Mouse (Mus musculus) embryonic facial prominence, embryonic 13.5 days (tissue): Measurements from ENCODE around the gene Pogz. TPM values are rescaled to one million over a fixed set of nuclear protein-coding genes. Genes with fewer than 3 reads are reported as not detected.

Experiments
- ATAC-seq: fragments of 200-750 bp; cut with Nextera tagmentation; 2 replicates; pipeline ENCODE4 v1.8.0; 2017; ENCODE audit warnings: low read depth; ENCODE audit not compliant: insufficient number of reproducible peaks, insufficient read depth, low FRiP score, low TSS enrichment
- H3K27ac ChIP-seq: fragments of 300-500 bp; sonication (generic); 2 replicates; pipeline ENCODE4 v1.5.1; 2015; ENCODE audit warnings: moderate library complexity, mild to moderate bottlenecking, inconsistent platforms
- H3K27me3 ChIP-seq: fragments of 300-500 bp; sonication (generic); 2 replicates; pipeline ENCODE4 v1.6.1; 2015; ENCODE audit warnings: mild to moderate bottlenecking, inconsistent platforms
- H3K36me3 ChIP-seq: fragments of 300-500 bp; sonication (generic); 2 replicates; pipeline ENCODE4 v1.6.1; 2015; ENCODE audit warnings: mild to moderate bottlenecking, inconsistent platforms
- H3K4me1 ChIP-seq: fragments of 300-500 bp; sonication (generic); 2 replicates; pipeline ENCODE4 v1.6.1; 2015; ENCODE audit warnings: inconsistent platforms
- H3K4me2 ChIP-seq: fragments of 300-500 bp; sonication (generic); 2 replicates; pipeline ENCODE4 v1.6.1; 2015; ENCODE audit warnings: moderate library complexity, mild to moderate bottlenecking, inconsistent platforms
- H3K4me3 ChIP-seq: fragments of 300-500 bp; sonication (generic); 2 replicates; pipeline ENCODE4 v1.5.1; 2015; ENCODE audit warnings: mild to moderate bottlenecking, inconsistent platforms
- H3K9ac ChIP-seq: fragments of 300-500 bp; sonication (generic); 2 replicates; pipeline ENCODE4 v1.6.1; 2015; ENCODE audit warnings: mild to moderate bottlenecking, inconsistent platforms
- H3K9me3 ChIP-seq: fragments of 300-500 bp; sonication (generic); 2 replicates; pipeline ENCODE4 v1.6.1; 2016; ENCODE audit warnings: inconsistent platforms
- WGBS: fragments of 180-500 bp; shearing (Covaris S2); methylation state at CpG from one replicate; pipeline ENCODE4 v1.1.7; 2015; ENCODE audit warnings: mixed read lengths; 5-methylcytosine and 5-hydroxymethylcytosine counted together
- polyA plus RNA-seq: library from polyadenylated mRNA; unstranded; fragments of >200 nt; fragmentation: Nextera tagmentation; extraction: Ambion mirVana; gene quantifications from 2 replicates; pipeline ENCODE4 v1.2.1, GENCODE M21; 2015

Pogz gene
- polyA plus RNA-seq, 1 experiment from 2014 or later, result 22.9 TPM

GRCm38 (mm10) chr3:94813651-94814050 lies 23.7 kb upstream of the Pogz start:
- no peak overlapping the region for H3K4me2 ChIP-seq
- H3K9ac ChIP-seq, result no peak overlapping the region
- 0 out of 2 replicates have a peak, but pooled peaks cover 2% of the 10 kb centered on the region for H3K27me3 ChIP-seq
- H3K4me1 ChIP-seq, result no peaks in the 10 kb centered on the region
- no peak overlapping the region for H3K27ac ChIP-seq
- H3K9me3 ChIP-seq, result no peaks in the 10 kb centered on the region
- no peaks in the 10 kb centered on the region for H3K36me3 ChIP-seq
- no peak for ATAC-seq
- WGBS, result 77% methylated on average over 3 of the region's 3 CpGs
- H3K4me3 ChIP-seq, result no peak overlapping the region

- no peak overlapping the region for H3K4me3 ChIP-seq
- H3K4me1 ChIP-seq, result no peaks in the 10 kb centered on the region
- no peak overlapping the region for H3K27ac ChIP-seq
- no peak overlapping the region for H3K9ac ChIP-seq
- WGBS, result 82% methylated on average over 4 of the region's 4 CpGs
- ATAC-seq, result no peak
- H3K36me3 ChIP-seq, result no peaks in the 10 kb centered on the region
- H3K9me3 ChIP-seq, result no peaks in the 10 kb centered on the region
- 0 out of 2 replicates have a peak, but pooled peaks cover 2% of the 10 kb centered on the region for H3K27me3 ChIP-seq
- H3K4me2 ChIP-seq, result no peak overlapping the region
Observed at GRCm38 (mm10) chr3:94814063-94814462, 23.3 kb upstream of the Pogz start.

GRCm38 (mm10) chr3:94814663-94815062 lies 22.7 kb upstream of the Pogz start:
- Histone ChIP-seq H3K9ac (no peak overlapping the region), H3K27ac (no peak overlapping the region), H3K36me3 (no peaks in the 10 kb centered on the region), H3K27me3 (0 out of 2 replicates have a peak, but pooled peaks cover 2% of the 10 kb centered on the region), H3K4me2 (no peak overlapping the region), H3K4me1 (0 out of 2 replicates have a peak, but pooled peaks cover under 1% of the 10 kb centered on the region), H3K9me3 (no peaks in the 10 kb centered on the region), H3K4me3 (no peak overlapping the region)
- no peak for ATAC-seq
- WGBS, result 76% methylated on average over 4 of the region's 4 CpGs

- H3K27ac ChIP-seq, result no peak overlapping the region
- H3K27me3 ChIP-seq, result 0 out of 2 replicates have a peak, but pooled peaks cover 2% of the 10 kb centered on the region
- 0 out of 2 replicates have a peak, but pooled peaks cover 5% of the 10 kb centered on the region for H3K4me1 ChIP-seq
- ATAC-seq, result no peak
- no peaks in the 10 kb centered on the region for H3K36me3 ChIP-seq
- H3K4me2 ChIP-seq, result no peak overlapping the region
- no peaks in the 10 kb centered on the region for H3K9me3 ChIP-seq
- no peak overlapping the region for H3K4me3 ChIP-seq
- no peak overlapping the region for H3K9ac ChIP-seq
Observed at GRCm38 (mm10) chr3:94815603-94816002, 21.8 kb upstream of the Pogz start.

GRCm38 (mm10) chr3:94817731-94818130 lies 19.6 kb upstream of the Pogz start:
- Histone ChIP-seq H3K4me3 (no peak overlapping the region), H3K9me3 (no peaks in the 10 kb centered on the region), H3K27me3 (0 out of 2 replicates have a peak, but pooled peaks cover 2% of the 10 kb centered on the region), H3K9ac (no peak overlapping the region), H3K4me1 (0 out of 2 replicates have a peak, but pooled peaks cover 5% of the 10 kb centered on the region), H3K27ac (no peak overlapping the region), H3K36me3 (no peaks in the 10 kb centered on the region), H3K4me2 (no peak overlapping the region)
- ATAC-seq, result no peak
- 81% methylated on average over 2 of the region's 2 CpGs for WGBS

GRCm38 (mm10) chr3:94819452-94820425 lies 17.6 kb upstream of the Pogz start:
- 49% methylated on average over 24 of the region's 24 CpGs for WGBS
- peak overlapping the region; percentile 48; the same call in 1 of the 2 replicates for H3K27ac ChIP-seq
- H3K4me1 ChIP-seq, result 0 out of 2 replicates have a peak, but pooled peaks cover 5% of the 10 kb centered on the region
- no peak for ATAC-seq
- H3K9ac ChIP-seq, result no peak overlapping the region
- no peak overlapping the region for H3K4me3 ChIP-seq
- H3K4me2 ChIP-seq, result 0 out of 2 replicates have a peak overlapping the region, but pooled peaks have one; percentile 0
- no peaks in the 10 kb centered on the region for H3K27me3 ChIP-seq
- H3K9me3 ChIP-seq, result no peaks in the 10 kb centered on the region
- H3K36me3 ChIP-seq, result no peaks in the 10 kb centered on the region

- Histone ChIP-seq H3K4me2 (peak overlapping the region; percentile 70), H3K9me3 (no peaks in the 10 kb centered on the region), H3K9ac (peak overlapping the region; percentile 89), H3K4me1 (0 out of 2 replicates have a peak, but pooled peaks cover 5% of the 10 kb centered on the region), H3K4me3 (peak overlapping the region; percentile 67), H3K36me3 (no peaks in the 10 kb centered on the region), H3K27me3 (no peaks in the 10 kb centered on the region), H3K27ac (peak overlapping the region; percentile 93)
- no peak for ATAC-seq
- WGBS, result 2% methylated on average over 31 of the region's 31 CpGs
Observed at GRCm38 (mm10) chr3:94821008-94821638, 16.2 kb upstream of the Pogz start.

- peak overlapping the region; percentile 70 for H3K4me2 ChIP-seq
- H3K9ac ChIP-seq, result no peak overlapping the region
- no peaks in the 10 kb centered on the region for H3K27me3 ChIP-seq
- peak overlapping the region; percentile 67; the same call in 1 of the 2 replicates for H3K4me3 ChIP-seq
- 0 out of 2 replicates have a peak overlapping the region, but pooled peaks have one; percentile 93 for H3K27ac ChIP-seq
- 0 out of 2 replicates have a peak, but pooled peaks cover 5% of the 10 kb centered on the region for H3K4me1 ChIP-seq
- no peaks in the 10 kb centered on the region for H3K9me3 ChIP-seq
- 78% methylated on average over 4 of the region's 4 CpGs for WGBS
- ATAC-seq, result no peak
- no peaks in the 10 kb centered on the region for H3K36me3 ChIP-seq
Observed at GRCm38 (mm10) chr3:94822082-94822481, 15.3 kb upstream of the Pogz start.

- Histone ChIP-seq H3K4me3 (no peak overlapping the region), H3K27me3 (no peaks in the 10 kb centered on the region), H3K4me2 (no peak overlapping the region), H3K9me3 (no peaks in the 10 kb centered on the region), H3K27ac (no peak overlapping the region), H3K4me1 (0 out of 2 replicates have a peak, but pooled peaks cover 5% of the 10 kb centered on the region), H3K36me3 (no peaks in the 10 kb centered on the region), H3K9ac (no peak overlapping the region)
- no peak for ATAC-seq
- WGBS, result 74% methylated on average over 3 of the region's 3 CpGs
Observed at GRCm38 (mm10) chr3:94824110-94824509, 13.3 kb upstream of the Pogz start.

GRCm38 (mm10) chr3:94832100-94832499 lies 5.3 kb upstream of the Pogz start:
- H3K36me3 ChIP-seq, result no peaks in the 10 kb centered on the region
- H3K4me1 ChIP-seq, result no peaks in the 10 kb centered on the region
- no peak for ATAC-seq
- no peak overlapping the region for H3K4me3 ChIP-seq
- no peak overlapping the region for H3K27ac ChIP-seq
- 0 out of 2 replicates have a peak, but pooled peaks cover 11% of the 10 kb centered on the region for H3K27me3 ChIP-seq
- 0 out of 2 replicates have a peak, but pooled peaks cover 3% of the 10 kb centered on the region for H3K9me3 ChIP-seq
- 19% methylated on average over 9 of the region's 9 CpGs for WGBS
- no peak overlapping the region for H3K4me2 ChIP-seq
- H3K9ac ChIP-seq, result no peak overlapping the region

GRCm38 (mm10) chr3:94832701-94833100 lies 4.7 kb upstream of the Pogz start:
- 0 out of 2 replicates have a peak, but pooled peaks cover 3% of the 10 kb centered on the region for H3K9me3 ChIP-seq
- no peak for ATAC-seq
- H3K4me1 ChIP-seq, result no peaks in the 10 kb centered on the region
- H3K4me3 ChIP-seq, result no peak overlapping the region
- H3K27ac ChIP-seq, result no peak overlapping the region
- WGBS, result 74% methylated on average over 5 of the region's 5 CpGs
- no peak overlapping the region for H3K4me2 ChIP-seq
- no peak overlapping the region for H3K9ac ChIP-seq
- H3K36me3 ChIP-seq, result no peaks in the 10 kb centered on the region
- H3K27me3 ChIP-seq, result 0 out of 2 replicates have a peak, but pooled peaks cover 11% of the 10 kb centered on the region
